Mouse (Mus musculus) limb, embryonic 14.5 days (tissue): ENCODE data around the gene Brd7. TPM values are rescaled to one million over a fixed set of nuclear protein-coding genes. Genes with fewer than 3 reads are reported as not detected.

Experiments
- ATAC-seq: fragments of 200-750 bp; cut with Nextera tagmentation; 2 replicates; pipeline ENCODE4 v1.8.0; 2017; ENCODE audit warnings: low read depth, moderate number of reproducible peaks, moderate TSS enrichment; ENCODE audit not compliant: low FRiP score
- DNase-seq: peaks from one replicate; pipeline ENCODE4 v3.0.0-alpha.2; 2015; ENCODE audit warnings: low spot score
- H3K27ac ChIP-seq: fragments of 300-500 bp; sonication (generic); replicated peaks from 2 replicates; pipeline ENCODE4 v1.5.1; 2014; ENCODE audit warnings: low read depth, mild to moderate bottlenecking, low read length, moderate library complexity, mixed read lengths
- H3K27me3 ChIP-seq: fragments of 300-500 bp; sonication (generic); 2 replicates; pipeline ENCODE4 v1.6.1; 2014; ENCODE audit warnings: low read length, mixed read lengths; ENCODE audit not compliant: control insufficient read depth, insufficient read depth
- H3K36me3 ChIP-seq: fragments of 300-500 bp; sonication (generic); 2 replicates; pipeline ENCODE4 v1.6.1; 2014; ENCODE audit warnings: mild to moderate bottlenecking, low read length, moderate library complexity, mixed read lengths; ENCODE audit not compliant: control insufficient read depth, insufficient read depth
- H3K4me1 ChIP-seq: fragments of 300-500 bp; sonication (generic); 2 replicates; pipeline ENCODE4 v1.6.1; 2014; ENCODE audit warnings: antibody characterized with exemption, low read length, mixed read lengths; ENCODE audit not compliant: control insufficient read depth, insufficient read depth
- H3K4me2 ChIP-seq: fragments of 300-500 bp; sonication (generic); replicated peaks from 2 replicates; pipeline ENCODE4 v1.6.1; 2014; ENCODE audit warnings: low read depth, mild to moderate bottlenecking, low read length, moderate library complexity; ENCODE audit not compliant: severe bottlenecking
- H3K4me3 ChIP-seq: fragments of 300-500 bp; sonication (generic); replicated peaks from 2 replicates; pipeline ENCODE4 v1.5.1; 2014; ENCODE audit warnings: low read length
- H3K9ac ChIP-seq: fragments of 300-500 bp; sonication (generic); 2 replicates; pipeline ENCODE4 v1.6.1; 2014; ENCODE audit warnings: mild to moderate bottlenecking, low read depth, low read length, moderate library complexity; ENCODE audit not compliant: severe bottlenecking
- H3K9me3 ChIP-seq: fragments of 300-500 bp; sonication (generic); 2 replicates; pipeline ENCODE4 v1.6.1; 2016; ENCODE audit warnings: low read length; ENCODE audit not compliant: control insufficient read depth
- POLR2A ChIP-seq: fragments of 200-500 bp; IDR thresholded peaks from 2 replicates; pipeline ENCODE4 v1.8.0; 2012; ENCODE audit warnings: inconsistent platforms, mild to moderate bottlenecking, moderate library complexity, borderline replicate concordance; ENCODE audit not compliant: insufficient read depth, insufficient read length; ENCODE audit errors: extremely low read depth
- WGBS: fragments of 180-500 bp; shearing (Covaris S2); extraction: QIAGEN DNeasy Blood & Tissue Kit; methylation state at CpG from one replicate; pipeline ENCODE4 v1.1.7; 2014; 5-methylcytosine and 5-hydroxymethylcytosine counted together
- polyA plus RNA-seq, 2 experiments: library from polyadenylated mRNA; depleted of rRNA in 1 of 2; stranded (reverse) in 1 of 2; unstranded in 1 of 2; fragments of >200 nt; fragmentation: Nextera tagmentation in 1 of 2; extraction: Ambion mirVana in 1 of 2; gene quantifications; 2 replicates each; pipeline versions ENCODE4 v1.2.1 to v1.2.3; 2012 to 2014

The Brd7 gene
- polyA plus RNA-seq, 2 experiments, result 73.6 to 77.7 TPM

- 27% methylated on average over 5 of the region's 5 CpGs for WGBS
- H3K4me3 ChIP-seq, result no peak overlapping the region
- H3K9ac ChIP-seq, result no peak overlapping the region
- H3K27me3 ChIP-seq, result no peaks in the 10 kb centered on the region
- 0 out of 2 replicates have a peak overlapping the region, but pooled peaks have one; percentile 22 for H3K27ac ChIP-seq
- no peak overlapping the region for H3K4me2 ChIP-seq
- H3K9me3 ChIP-seq, result no peaks in the 10 kb centered on the region
- peaks cover 13% of the 10 kb centered on the region; the same call in 1 of the 2 replicates for H3K4me1 ChIP-seq
- no peaks in the 10 kb centered on the region for H3K36me3 ChIP-seq
- DNase-seq (no peak), ATAC-seq (no peak)
- no peak for TF ChIP-seq POLR2A
These were observed 44.7 kb downstream of the Brd7 start for GRCm38 (mm10) chr8:88317341-88317740.

- no peaks in the 10 kb centered on the region for H3K36me3 ChIP-seq
- H3K27ac ChIP-seq, result 0 out of 2 replicates have a peak overlapping the region, but pooled peaks have one; percentile 22
- H3K9ac ChIP-seq, result no peak overlapping the region
- peaks cover 13% of the 10 kb centered on the region; the same call in 1 of the 2 replicates for H3K4me1 ChIP-seq
- ATAC-seq (peak; percentile 70; the same call in 1 of the 2 replicates), DNase-seq (peak; percentile 78)
- WGBS, result 14% methylated on average over 8 of the region's 8 CpGs
- TF ChIP-seq POLR2A, result no peak
- no peak overlapping the region for H3K4me3 ChIP-seq
- H3K9me3 ChIP-seq, result no peaks in the 10 kb centered on the region
- H3K27me3 ChIP-seq, result no peaks in the 10 kb centered on the region
- H3K4me2 ChIP-seq, result no peak overlapping the region
These were observed 45.7 kb downstream of the Brd7 start for GRCm38 (mm10) chr8:88316139-88316931.

GRCm38 (mm10) chr8:88315302-88315701 lies 46.7 kb downstream of the Brd7 start:
- no peak for TF ChIP-seq POLR2A
- H3K9me3 ChIP-seq, result no peaks in the 10 kb centered on the region
- DNase-seq (no peak), ATAC-seq (no peak)
- no peak overlapping the region for H3K9ac ChIP-seq
- no peak overlapping the region for H3K4me2 ChIP-seq
- no peaks in the 10 kb centered on the region for H3K27me3 ChIP-seq
- H3K4me3 ChIP-seq, result no peak overlapping the region
- WGBS, result over 99% methylated on average over 8 of the region's 8 CpGs
- H3K4me1 ChIP-seq, result peaks cover 13% of the 10 kb centered on the region; the same call in 1 of the 2 replicates
- H3K27ac ChIP-seq, result no peak overlapping the region
- H3K36me3 ChIP-seq, result no peaks in the 10 kb centered on the region

GRCm38 (mm10) chr8:88313991-88314390 lies 48.0 kb downstream of the Brd7 start:
- H3K4me2 ChIP-seq, result no peak overlapping the region
- H3K27me3 ChIP-seq, result no peaks in the 10 kb centered on the region
- ATAC-seq (no peak), DNase-seq (no peak)
- no peak overlapping the region for H3K9ac ChIP-seq
- TF ChIP-seq POLR2A, result no peak
- H3K9me3 ChIP-seq, result no peaks in the 10 kb centered on the region
- no peak overlapping the region for H3K4me3 ChIP-seq
- WGBS, result 89% methylated on average over 12 of the region's 12 CpGs
- no peaks in the 10 kb centered on the region for H3K36me3 ChIP-seq
- peaks cover 13% of the 10 kb centered on the region; the same call in 1 of the 2 replicates for H3K4me1 ChIP-seq
- no peak overlapping the region for H3K27ac ChIP-seq

GRCm38 (mm10) chr8:88312966-88313365 lies 49.0 kb downstream of the Brd7 start:
- no peak overlapping the region for H3K4me2 ChIP-seq
- no peak overlapping the region for H3K4me3 ChIP-seq
- ATAC-seq, result no peak
- 73% methylated on average over 8 of the region's 8 CpGs for WGBS
- H3K9ac ChIP-seq, result no peak overlapping the region
- H3K9me3 ChIP-seq, result no peaks in the 10 kb centered on the region
- no peak for TF ChIP-seq POLR2A
- peaks cover 13% of the 10 kb centered on the region; the same call in 1 of the 2 replicates for H3K4me1 ChIP-seq
- no peak for DNase-seq
- no peak overlapping the region for H3K27ac ChIP-seq
- no peaks in the 10 kb centered on the region for H3K27me3 ChIP-seq
- no peaks in the 10 kb centered on the region for H3K36me3 ChIP-seq
